Mouse (Mus musculus): ENCODE data around the gene Smim11. TPM values are rescaled to one million over a fixed set of nuclear protein-coding genes. Genes with fewer than 3 reads are reported as not detected.

Gene Smim11
- polyA plus RNA-seq, 1 experiment, result 82.4 TPM

DNA sequence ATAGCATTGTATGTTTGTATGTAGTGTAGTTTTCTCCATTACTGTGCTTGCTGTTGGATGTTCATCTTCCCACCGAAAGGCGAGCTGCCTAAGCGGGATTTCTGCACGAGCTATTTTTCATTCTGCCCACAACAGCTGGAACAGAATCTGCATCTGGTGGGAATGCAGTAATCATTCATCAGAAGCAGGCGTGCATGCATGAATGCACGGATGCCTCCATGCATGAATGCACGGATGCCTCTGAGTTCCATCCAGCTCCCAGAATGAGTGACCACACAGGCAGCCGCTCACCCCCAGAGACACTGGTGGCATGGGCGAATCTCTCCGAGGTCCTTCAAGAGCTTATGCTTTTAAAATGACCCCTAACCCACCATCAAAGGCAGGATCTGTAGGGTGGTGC, 56.5 kb downstream of the Smim11 start:
- H3K4me3 ChIP-seq (ENCODE audit: insufficient read depth, poor library complexity, severe bottlenecking), result no peak overlapping the region
- H3K79me3 ChIP-seq (ENCODE audit: low read depth), result no peaks in the 10 kb centered on the region
- H3K36me3 ChIP-seq (ENCODE audit: control insufficient read depth, insufficient read depth), result no peaks in the 10 kb centered on the region
- H3K79me2 ChIP-seq (ENCODE audit: control insufficient read depth, insufficient read depth), result no peaks in the 10 kb centered on the region
- H3ac ChIP-seq (ENCODE audit: control insufficient read depth, insufficient read length, low read depth), result no peak overlapping the region
- TF ChIP-seq CTCF (IDR thresholded peaks at IDR 0.05; ENCODE audit: control insufficient read depth, insufficient read depth, insufficient read length), result no peak
- no peak for TF ChIP-seq MYOG (IDR thresholded peaks at IDR 0.05; ENCODE audit: control insufficient read depth, extremely low read depth, insufficient read length)
- TF ChIP-seq CEBPB (IDR thresholded peaks at IDR 0.05; ENCODE audit: low read depth), result no peak
- TF ChIP-seq MAX (IDR thresholded peaks at IDR 0.05), result no peak
- no peak for TF ChIP-seq MYOD1 (IDR thresholded peaks at IDR 0.05; ENCODE audit: control insufficient read depth, insufficient read length, low read depth)
- TF ChIP-seq USF1 (IDR thresholded peaks at IDR 0.05; ENCODE audit: low read depth), result no peak
- peaks cover 38% of the 10 kb centered on the region for H3K27me3 ChIP-seq (ENCODE audit: control insufficient read depth, insufficient read depth, insufficient read length)

DNA sequence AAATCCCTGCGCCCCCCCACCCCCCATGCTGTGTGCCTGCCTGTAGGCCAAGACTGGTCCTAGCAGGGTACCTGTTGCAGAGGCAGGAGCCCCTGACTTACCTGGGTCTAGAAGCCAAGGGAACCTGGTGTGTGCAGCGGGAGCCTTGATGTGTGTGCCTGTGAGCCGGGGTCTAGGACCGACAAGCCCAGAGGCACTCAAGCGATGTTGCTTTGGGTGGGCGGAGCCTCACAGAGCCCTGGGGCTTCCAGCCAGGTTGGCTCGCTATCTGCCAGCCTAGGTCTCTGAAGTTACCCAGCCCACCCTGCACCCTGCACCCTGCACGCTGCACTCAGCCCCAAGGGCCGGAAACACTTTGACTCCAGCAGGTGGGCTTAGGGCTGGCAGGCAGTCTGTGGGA, 57.6 kb downstream of the Smim11 start:
- H3K79me2 ChIP-seq (ENCODE audit: control insufficient read depth, insufficient read depth), result no peaks in the 10 kb centered on the region
- no peak overlapping the region for H3ac ChIP-seq (ENCODE audit: control insufficient read depth, insufficient read length, low read depth)
- no peak overlapping the region for H3K4me3 ChIP-seq (ENCODE audit: insufficient read depth, poor library complexity, severe bottlenecking)
- H3K36me3 ChIP-seq (ENCODE audit: control insufficient read depth, insufficient read depth), result no peaks in the 10 kb centered on the region
- peaks cover 40% of the 10 kb centered on the region for H3K27me3 ChIP-seq (ENCODE audit: control insufficient read depth, insufficient read depth, insufficient read length)
- no peaks in the 10 kb centered on the region for H3K79me3 ChIP-seq (ENCODE audit: low read depth)
- no peak for TF ChIP-seq CTCF (IDR thresholded peaks at IDR 0.05; ENCODE audit: control insufficient read depth, insufficient read depth, insufficient read length)
- no peak for TF ChIP-seq MAX (IDR thresholded peaks at IDR 0.05)
- TF ChIP-seq MYOG (IDR thresholded peaks at IDR 0.05; ENCODE audit: control insufficient read depth, extremely low read depth, insufficient read length), result no peak
- TF ChIP-seq CEBPB (IDR thresholded peaks at IDR 0.05; ENCODE audit: low read depth), result no peak
- no peak for TF ChIP-seq USF1 (IDR thresholded peaks at IDR 0.05; ENCODE audit: low read depth)
- no peak for TF ChIP-seq FOSL1 (IDR thresholded peaks at IDR 0.05; ENCODE audit: insufficient read depth, low read length, poor library complexity, severe bottlenecking)
- TF ChIP-seq MYOD1 (IDR thresholded peaks at IDR 0.05; ENCODE audit: control insufficient read depth, insufficient read length, low read depth), result no peak

DNA sequence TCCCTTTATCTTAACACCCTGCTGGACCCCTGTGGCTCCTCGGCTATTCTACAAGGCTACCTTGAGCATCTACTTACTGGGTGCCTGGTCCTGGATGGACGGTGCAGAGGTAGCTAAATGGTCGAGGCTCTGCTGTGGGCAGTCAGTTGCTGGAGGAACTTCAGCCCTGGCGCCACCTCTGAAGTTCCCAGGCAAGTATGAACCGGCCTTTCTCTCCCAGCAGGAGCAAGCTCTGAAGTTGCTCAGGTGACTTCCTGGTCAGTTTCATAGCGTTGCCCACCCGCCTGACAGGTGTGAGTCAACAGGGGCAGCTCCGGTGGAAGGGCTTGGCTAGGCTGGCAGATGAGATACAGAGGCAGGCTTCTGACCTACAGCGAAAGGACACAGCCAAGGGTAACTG, 58.1 kb downstream of the Smim11 start, which contains the start of gene Kcne1:
TSS of gene Kcne1 (minus strand) at position 240 of the 400 bp plus-strand sequence.
- no peaks in the 10 kb centered on the region for H3K79me2 ChIP-seq (ENCODE audit: control insufficient read depth, insufficient read depth)
- H3K4me3 ChIP-seq (ENCODE audit: insufficient read depth, poor library complexity, severe bottlenecking), result no peak within 1 kb of the TSS
- H3K36me3 ChIP-seq (ENCODE audit: control insufficient read depth, insufficient read depth), result no peaks in the 10 kb centered on the region
- H3K79me3 ChIP-seq (ENCODE audit: low read depth), result no peaks in the 10 kb centered on the region
- no peak within 1 kb of the TSS for H3ac ChIP-seq (ENCODE audit: control insufficient read depth, insufficient read length, low read depth)
- no peak for TF ChIP-seq CTCF (IDR thresholded peaks at IDR 0.05; ENCODE audit: control insufficient read depth, insufficient read depth, insufficient read length)
- TF ChIP-seq USF1 (IDR thresholded peaks at IDR 0.05; ENCODE audit: low read depth), result no peak
- TF ChIP-seq MYOG (IDR thresholded peaks at IDR 0.05; ENCODE audit: control insufficient read depth, extremely low read depth, insufficient read length), result no peak
- no peak for TF ChIP-seq FOSL1 (IDR thresholded peaks at IDR 0.05; ENCODE audit: insufficient read depth, low read length, poor library complexity, severe bottlenecking)
- TF ChIP-seq MYOD1 (IDR thresholded peaks at IDR 0.05; ENCODE audit: control insufficient read depth, insufficient read length, low read depth), result no peak
- TF ChIP-seq MAX (IDR thresholded peaks at IDR 0.05), result no peak
- no peak for TF ChIP-seq CEBPB (IDR thresholded peaks at IDR 0.05; ENCODE audit: low read depth)
- H3K27me3 ChIP-seq (ENCODE audit: control insufficient read depth, insufficient read depth, insufficient read length), result peaks cover 44% of the 10 kb centered on the region

DNA sequence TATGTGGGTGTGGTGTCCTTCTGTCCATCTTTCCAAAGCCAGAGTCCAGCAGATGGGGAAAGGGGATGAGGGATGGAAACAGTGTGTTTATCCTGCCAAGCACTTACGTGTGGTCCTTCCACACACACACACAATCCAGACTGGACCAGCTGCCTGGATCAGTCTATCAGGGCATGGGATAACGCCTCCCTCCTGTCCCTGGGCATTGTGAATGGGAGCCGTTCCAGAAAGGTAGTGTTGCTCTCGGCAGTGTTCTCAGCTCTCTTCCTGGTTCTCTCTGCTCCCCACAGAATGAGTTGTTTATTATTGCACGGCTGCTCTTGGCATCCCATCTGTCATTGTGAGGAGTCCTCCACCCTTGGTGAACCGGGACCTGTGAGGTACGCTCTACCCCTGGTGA, 59.6 kb downstream of the Smim11 start:
- Histone ChIP-seq H3K79me3 (ENCODE audit: low read depth) (no peaks in the 10 kb centered on the region), H3K79me2 (ENCODE audit: control insufficient read depth, insufficient read depth) (no peaks in the 10 kb centered on the region), H3ac (ENCODE audit: control insufficient read depth, insufficient read length, low read depth) (no peak overlapping the region), H3K4me3 (ENCODE audit: insufficient read depth, poor library complexity, severe bottlenecking) (no peak overlapping the region), H3K27me3 (ENCODE audit: control insufficient read depth, insufficient read depth, insufficient read length) (peaks cover 47% of the 10 kb centered on the region), H3K36me3 (ENCODE audit: control insufficient read depth, insufficient read depth) (no peaks in the 10 kb centered on the region)
- TF ChIP-seq CTCF (IDR thresholded peaks at IDR 0.05; ENCODE audit: control insufficient read depth, insufficient read depth, insufficient read length), result no peak
- no peak for TF ChIP-seq FOSL1 (IDR thresholded peaks at IDR 0.05; ENCODE audit: insufficient read depth, low read length, poor library complexity, severe bottlenecking)
- TF ChIP-seq USF1 (IDR thresholded peaks at IDR 0.05; ENCODE audit: low read depth), result no peak
- no peak for TF ChIP-seq MYOG (IDR thresholded peaks at IDR 0.05; ENCODE audit: control insufficient read depth, extremely low read depth, insufficient read length)
- TF ChIP-seq MYOD1 (IDR thresholded peaks at IDR 0.05; ENCODE audit: control insufficient read depth, insufficient read length, low read depth), result no peak
- TF ChIP-seq CEBPB (IDR thresholded peaks at IDR 0.05; ENCODE audit: low read depth), result no peak
- no peak for TF ChIP-seq MAX (IDR thresholded peaks at IDR 0.05)

Other genes starting within 250 kb of the Smim11 start
- 323 TPM for gene Mrps6, start 243.0 kb upstream of the Smim11 start, polyA plus RNA-seq (2012; fragmentation: generic; extraction: Trizol)
- gene Gm49711, start 243.0 kb upstream of the Smim11 start, polyA plus RNA-seq (2012; fragmentation: generic; extraction: Trizol), result 0.09 TPM
- gene Slc5a3, start 243.0 kb upstream of the Smim11 start, polyA plus RNA-seq (2012; fragmentation: generic; extraction: Trizol), result 6.3 TPM
- gene Kcne2, start 8.9 kb upstream of the Smim11 start, polyA plus RNA-seq (2012; fragmentation: generic; extraction: Trizol), result not detected
- gene Fam243, start 20.2 kb downstream of the Smim11 start, polyA plus RNA-seq (2012; fragmentation: generic; extraction: Trizol), result not detected
- 0.04 TPM for gene Kcne1, start 58.2 kb downstream of the Smim11 start, polyA plus RNA-seq (2012; fragmentation: generic; extraction: Trizol)
- 17.4 TPM for gene Rcan1, start 169.6 kb downstream of the Smim11 start, polyA plus RNA-seq (2012; fragmentation: generic; extraction: Trizol)
- 0.01 TPM for gene Clic6, start 184.4 kb downstream of the Smim11 start, polyA plus RNA-seq (2012; fragmentation: generic; extraction: Trizol)